Mouse (Mus musculus) thymus, adult 2 months (tissue): ENCODE measurements at regions not wholly inside any gene's neighbourhood (a gene's known extent, or its start where the extent isn't known, plus 50 kb on each side); places are given as distances from the start of the nearest gene placed in this dataset.

Source experiments
- CTCF ChIP-seq: fragments of 200-500 bp; IDR thresholded peaks from 2 replicates; pipeline ENCODE4 v1.5.1; 2012; ENCODE audit warnings: mild to moderate bottlenecking, control low read depth, low read length, moderate library complexity, borderline replicate concordance; ENCODE audit not compliant: control insufficient read depth, poor library complexity, insufficient read depth; ENCODE audit errors: extremely low read depth
- POLR2A ChIP-seq: fragments of 200-500 bp; IDR thresholded peaks from 2 replicates; pipeline ENCODE4 v1.6.1; 2012; ENCODE audit warnings: mild to moderate bottlenecking, low read length, control low read depth, moderate library complexity; ENCODE audit not compliant: control insufficient read depth, poor library complexity, insufficient read depth; ENCODE audit errors: extremely low read depth

GRCm38 (mm10) chr12:52381968-52382325 is 121.8 kb upstream of the Arhgap5 start:
- TF ChIP-seq POLR2A (no peak), CTCF (no peak)
